Mouse (Mus musculus) layer of hippocampus, postnatal 10 days (tissue): Measurements from ENCODE around the gene Rabggtb. TPM values are rescaled to one million over a fixed set of nuclear protein-coding genes. Genes with fewer than 3 reads are reported as not detected.

Experiments
- DNase-seq, 2 experiments: peaks; one replicate each; pipeline ENCODE4 v3.0.0; 2021; ENCODE audit warnings: low spot score in 2 of 2
- long read RNA-seq: library from polyadenylated mRNA; stranded (forward); transcript quantifications from one replicate; pipeline ENCODE4 v2.0.0, GENCODE M21; 2023
- total RNA-seq, 2 experiments: library from RNA; stranded (reverse); gene quantifications; 2 replicates each; pipeline ENCODE4 v1.2.3; 2021

Rabggtb gene
- 10 to 100 TPM; 73.5 to 80.8 TPM for total RNA-seq
- long read RNA-seq, transcript Rabggtb-201 (9 exons, 1,381 nt): major isoform, 39 of 64 reads
- long read RNA-seq, partial matches to known transcripts: 1 of 64 reads
- long read RNA-seq, other reads (novel, unspliced or antisense): 17 of 64 reads

DNA sequence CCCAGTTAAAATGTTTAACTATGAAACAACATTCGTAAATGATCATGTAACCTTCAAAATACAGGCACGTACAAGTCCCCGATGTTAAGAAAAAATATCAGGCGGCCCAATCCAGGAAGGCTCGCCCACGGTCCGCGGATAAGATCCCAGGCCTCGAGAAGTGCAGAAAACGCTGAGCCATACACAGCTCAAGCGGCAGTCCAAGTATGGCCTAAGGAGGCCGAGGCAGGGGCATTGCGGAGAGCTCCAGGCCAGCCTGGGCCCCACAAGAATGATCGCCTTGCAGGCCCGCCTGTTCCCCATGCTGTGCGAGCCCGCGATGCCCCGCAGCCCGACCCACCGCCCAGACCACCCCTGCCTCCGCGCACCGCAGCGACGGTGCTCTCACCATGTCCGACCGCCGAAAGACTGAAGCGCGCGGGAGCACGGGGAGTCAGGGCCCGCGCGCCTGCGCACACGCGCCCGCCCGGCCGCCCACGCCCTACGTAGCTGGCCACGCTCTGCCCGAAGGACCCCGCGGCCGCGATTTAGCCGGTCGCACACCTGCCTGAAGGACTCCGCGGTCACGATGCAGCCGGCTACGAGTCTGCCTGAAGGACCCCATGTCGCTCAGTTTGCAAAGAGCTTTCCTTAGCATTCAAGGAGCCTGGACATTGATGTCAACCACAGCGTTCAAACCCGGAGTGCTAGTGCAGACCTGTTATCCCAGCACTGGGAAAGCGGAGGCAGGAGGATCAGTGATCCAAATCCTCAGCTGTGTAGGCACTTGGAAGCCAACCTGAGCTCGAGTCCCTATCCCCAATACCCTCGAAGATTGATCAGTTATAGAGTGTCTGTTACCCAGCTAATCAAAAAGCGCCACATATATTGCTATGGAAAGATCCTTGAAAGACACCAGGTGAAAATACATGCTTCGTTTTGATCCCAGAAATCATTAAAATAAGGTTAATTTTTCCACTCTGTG is at the start of gene Rabggtb:
Rabggtb (minus strand) TSS at position 464 of the 964 bp plus-strand sequence.
- DNase-seq: peak; percentile 92 to 96

DNA sequence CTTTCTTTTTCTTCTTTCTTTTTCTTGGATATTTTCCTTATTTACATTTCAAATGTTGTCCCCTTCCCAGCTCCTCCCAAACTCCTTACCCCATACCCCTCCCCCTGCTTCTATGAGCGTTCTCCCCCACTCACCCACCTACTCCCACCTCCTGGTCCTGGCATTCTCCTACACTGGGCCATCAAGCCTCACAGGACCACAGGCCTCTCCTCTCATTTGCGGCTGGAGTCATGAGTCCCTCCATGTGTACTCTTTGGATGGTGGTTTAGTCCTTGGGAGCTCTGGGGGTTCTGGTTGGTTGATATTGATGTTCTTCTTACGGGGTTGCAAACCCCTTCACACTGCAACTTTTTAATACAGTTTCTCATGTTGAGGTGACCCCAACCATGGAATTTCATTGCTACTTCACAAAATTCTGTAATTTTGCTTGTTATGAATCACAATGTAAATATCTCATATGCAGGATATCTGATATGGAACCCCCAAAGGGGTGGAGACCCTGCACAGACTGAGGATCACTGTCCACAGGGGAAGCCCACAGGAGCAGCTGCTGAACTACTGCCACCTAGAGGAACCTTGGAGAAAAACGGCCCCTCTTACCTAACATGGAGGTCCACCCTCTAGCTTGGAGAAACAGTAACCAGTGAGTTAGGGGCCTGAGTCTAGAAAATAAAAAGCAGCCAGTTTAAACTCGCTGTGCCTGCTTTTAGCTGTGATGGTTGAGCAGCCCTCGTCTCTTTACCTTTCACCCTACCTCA is 49.0 kb upstream of the Rabggtb start:
- no peak for DNase-seq

DNA sequence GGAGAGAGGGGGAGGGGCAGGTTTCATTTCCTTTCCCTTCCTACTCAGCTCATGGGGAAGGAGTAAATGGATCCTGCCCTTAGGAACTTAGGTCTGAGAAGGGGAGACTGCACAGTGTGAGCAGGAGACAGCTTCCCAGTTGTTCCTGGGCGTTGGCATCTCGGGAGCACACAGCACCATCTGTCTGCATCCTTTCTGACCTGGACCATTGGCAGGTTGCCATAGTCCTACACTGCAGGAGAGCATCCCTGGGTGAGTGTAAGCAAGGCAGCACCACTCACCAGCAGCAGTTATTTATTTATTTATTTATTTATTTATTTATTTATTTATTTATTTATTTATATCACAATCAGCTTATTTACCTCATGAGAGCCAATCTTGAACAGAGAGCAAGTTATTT is 48.1 kb upstream of the Rabggtb start:
- no peak for DNase-seq

DNA sequence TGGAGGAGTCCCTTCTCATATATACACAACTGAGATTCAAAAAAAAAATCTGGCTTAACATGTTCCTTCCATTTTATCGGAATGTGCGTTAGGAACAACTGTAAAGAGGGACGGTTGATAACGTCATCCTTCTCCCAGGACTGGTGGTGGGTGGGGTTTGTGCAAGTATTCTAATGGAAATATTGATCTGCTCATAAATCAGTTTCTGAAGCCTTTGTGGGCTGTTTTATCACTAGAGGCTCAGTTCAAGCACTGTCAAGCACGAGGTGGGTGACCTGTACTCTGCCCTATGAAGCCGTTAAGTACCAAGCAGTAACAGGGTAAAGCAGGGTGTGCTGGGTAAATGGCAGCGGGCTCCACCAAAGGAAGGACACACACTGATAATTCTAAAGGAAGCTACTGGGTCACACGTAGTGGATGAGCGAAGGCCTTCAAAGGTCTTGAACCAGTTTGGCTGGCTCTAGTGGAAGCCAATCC is 47.0 kb upstream of the Rabggtb start:
- DNase-seq: no peak

DNA sequence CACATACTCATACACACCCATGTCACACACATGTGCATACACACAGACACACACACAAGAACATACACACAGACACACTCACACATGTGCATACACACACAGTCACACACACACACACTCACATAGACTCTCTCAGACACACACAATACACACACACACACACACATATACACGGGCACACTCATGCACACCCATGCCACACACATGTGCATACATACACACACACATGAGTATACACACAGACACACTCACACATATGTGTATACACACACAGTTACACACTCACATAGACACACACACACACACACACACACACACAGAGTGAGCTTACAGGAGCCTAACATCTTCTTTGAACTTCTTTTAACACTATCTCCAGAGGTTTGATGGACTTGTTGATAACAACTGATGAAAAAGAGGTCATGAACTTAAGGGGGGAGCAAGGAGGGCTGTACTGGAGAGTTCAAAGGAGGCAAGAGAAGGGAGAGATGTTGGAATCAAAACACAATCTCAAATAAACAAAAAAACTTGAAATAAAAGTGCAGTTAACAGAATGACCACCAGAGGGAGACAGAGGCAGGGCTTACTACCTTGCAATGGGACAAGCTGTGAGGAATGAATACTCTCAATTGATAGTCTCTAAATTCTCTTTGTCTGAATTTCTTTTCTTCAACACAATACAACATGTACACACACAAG is 46.4 kb upstream of the Rabggtb start:
- DNase-seq: no peak

DNA sequence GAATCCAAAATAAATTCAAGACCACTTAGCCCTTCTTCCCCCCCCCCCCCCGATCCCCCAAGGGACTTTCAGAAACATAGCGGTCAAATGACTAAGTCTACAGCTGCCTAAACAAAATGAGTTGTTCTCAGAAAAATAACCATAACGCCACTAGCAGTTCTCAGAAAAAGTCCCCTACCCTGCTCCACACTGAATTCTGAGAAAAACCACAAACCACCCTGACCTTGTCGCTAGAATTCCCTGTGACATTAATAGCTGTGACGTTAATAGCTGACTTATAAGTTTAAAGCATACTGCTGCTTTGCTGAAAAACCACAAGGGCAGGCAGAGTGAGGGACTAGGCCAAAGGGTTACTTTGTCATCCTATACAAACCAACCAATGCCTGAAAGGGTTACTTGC is 45.1 kb upstream of the Rabggtb start:
- no peak for DNase-seq

DNA sequence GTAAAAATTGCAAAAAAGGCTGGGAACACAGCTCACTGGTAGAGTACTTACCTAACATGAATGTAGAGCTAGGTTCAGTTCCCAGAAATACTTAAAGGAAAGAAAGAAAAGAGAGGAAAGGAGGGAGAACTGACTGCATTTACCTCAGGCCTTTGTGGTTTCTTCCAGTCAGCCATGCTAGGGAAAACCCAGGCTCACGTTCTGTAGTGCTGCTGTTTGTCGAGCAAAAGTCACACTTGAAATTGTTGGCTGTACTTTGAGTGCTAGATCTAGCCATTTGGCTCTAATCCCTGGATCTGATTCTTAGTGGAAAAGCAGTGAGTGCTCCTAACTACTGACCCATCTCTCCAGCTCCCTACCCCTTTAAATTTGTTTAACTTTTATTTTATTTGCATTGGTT is 35.4 kb upstream of the Rabggtb start:
- DNase-seq: no peak

DNA sequence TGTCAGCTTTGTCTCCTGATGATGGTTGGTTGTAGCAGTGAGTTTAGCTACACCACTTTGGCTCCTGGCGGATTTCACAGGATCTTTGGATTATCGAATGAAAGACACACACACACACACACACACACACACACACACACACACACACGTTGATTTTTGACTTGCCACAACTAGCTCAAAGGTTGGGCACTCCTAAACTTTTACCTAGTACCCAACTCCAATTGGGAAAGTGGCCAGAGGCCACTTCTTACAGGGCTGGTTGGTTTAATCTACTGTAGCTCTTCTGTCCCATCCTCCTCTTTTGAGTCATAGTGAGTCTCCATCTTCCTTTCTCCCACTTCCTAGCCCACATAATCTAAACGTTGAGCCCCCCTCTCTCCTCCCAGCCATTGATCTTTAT is 34.5 kb upstream of the Rabggtb start:
- DNase-seq: no peak

DNA sequence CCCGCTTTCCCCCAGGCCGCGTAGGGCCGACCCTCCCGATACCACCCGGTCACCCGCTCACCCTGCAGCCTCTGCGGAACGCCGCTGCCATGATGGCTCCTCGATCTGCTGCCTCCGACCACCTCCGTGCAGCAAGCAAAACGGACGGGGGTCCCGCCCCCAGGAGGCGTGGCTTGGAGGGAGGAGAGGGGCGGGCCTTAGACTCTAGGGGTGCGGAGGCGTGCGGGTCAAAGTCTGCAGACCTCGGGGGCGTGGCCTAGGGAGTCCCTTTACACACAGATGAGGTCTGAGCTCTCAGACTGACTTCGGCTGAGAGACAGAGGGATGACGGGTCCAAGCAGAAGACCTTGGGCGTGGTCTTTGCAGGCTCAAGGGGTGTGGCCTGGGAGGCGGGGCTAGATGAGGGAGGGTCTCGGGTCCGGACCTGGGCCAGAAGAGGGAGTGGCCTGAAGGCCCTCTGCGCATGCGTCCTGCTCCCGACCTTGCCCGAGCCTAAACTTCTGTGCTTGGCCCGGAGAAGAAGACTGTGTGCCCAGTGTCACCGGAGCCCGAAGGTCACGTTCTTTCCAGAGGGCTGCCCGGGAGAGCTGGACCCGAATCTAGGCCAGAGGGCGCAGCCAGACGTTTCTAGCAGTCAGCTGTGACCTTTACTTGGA is 31.7 kb upstream of the Rabggtb start, which contains the start of gene Acadm:
Acadm (minus strand) TSS at position 298 of the 656 bp plus-strand sequence.
- DNase-seq: peak; percentile 93 to 96

DNA sequence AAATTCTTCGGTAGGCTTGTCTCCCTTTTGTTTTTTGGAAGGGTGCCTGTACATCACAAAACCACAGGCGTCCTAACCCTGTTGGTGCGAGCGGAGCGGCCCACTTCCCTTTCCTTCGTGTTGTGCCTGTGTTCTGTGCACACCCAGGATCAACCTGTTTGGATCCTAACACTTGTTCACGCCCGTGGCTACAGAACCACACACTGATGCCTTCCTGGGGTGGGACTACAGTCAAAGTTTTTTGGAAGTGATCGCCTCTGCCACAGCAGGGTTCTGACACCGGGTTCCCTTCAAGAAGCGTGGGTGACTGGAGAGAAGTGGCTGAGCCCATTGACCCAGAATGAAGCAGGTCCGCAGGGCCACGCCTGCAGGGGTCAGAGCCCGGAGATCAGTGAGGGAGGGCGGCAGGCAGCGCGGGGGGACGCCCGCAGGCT is 31.1 kb upstream of the Rabggtb start:
- DNase-seq: no peak

DNA sequence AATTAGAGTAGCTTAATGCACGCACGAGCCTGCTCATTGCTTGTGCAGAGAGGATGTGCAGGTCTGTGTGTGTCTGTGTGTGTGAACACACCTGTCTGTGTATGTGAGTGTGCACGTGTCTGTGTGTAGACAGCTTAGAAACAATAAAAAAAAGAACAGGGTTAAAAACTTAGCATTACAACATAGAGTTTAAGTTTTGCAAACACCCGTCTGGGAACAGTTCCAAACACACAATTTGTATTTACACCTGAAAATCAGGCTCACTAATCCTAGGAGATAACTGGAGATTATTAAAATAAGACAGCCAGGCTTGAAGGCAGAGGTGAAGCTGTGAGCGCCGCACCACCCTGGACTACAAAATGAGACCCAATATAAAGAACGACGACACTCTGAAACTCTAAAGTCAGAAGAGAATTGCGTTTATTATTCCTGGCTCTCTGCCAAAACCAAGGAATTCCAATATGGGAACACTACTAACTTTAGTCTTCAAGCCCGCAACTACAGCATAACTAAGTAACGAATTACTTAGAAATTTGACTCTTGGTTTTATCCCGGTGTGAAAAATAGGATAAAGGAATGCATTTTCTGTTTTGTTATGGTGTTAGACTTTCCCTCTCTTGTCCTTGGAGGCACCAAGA is 30.3 kb upstream of the Rabggtb start:
- no peak for DNase-seq

DNA sequence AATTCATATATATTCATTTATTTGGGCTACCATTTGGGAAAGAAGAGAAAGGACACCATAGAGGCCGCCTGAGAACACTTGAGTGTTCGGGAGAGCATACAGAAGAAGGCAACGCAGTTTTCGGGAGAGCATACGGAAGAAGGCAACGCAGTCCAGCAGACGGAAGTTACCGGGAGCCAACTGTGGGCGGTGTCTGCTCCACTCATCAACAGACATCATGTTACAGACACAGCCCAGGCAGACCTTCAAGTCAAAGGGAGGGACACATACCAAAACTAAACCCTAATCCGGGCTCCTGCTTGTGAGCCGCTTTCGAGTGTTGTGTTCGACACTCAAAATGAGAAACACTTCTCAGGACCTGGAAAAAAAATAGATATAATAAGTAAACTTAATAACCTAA is 28.8 kb upstream of the Rabggtb start:
- no peak for DNase-seq

DNA sequence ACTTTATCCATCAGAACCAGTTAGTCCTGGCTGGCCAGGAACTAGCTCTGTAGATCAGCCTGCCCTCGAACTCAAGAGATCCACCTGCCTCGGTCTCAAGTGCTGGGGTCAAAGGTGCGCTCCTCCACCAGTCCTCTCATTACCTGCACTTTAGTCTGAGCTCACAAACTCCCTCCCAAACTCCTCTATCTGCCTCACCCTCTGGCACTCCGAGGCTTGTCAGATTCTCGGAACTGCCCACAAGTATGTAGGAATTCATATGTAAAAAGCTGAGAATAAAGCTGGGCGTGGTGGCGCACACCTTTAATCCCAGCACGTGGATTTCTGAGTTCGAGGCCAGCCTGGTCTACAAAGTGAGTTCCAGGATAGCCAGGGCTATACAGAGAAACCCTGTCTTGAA is 27.7 kb upstream of the Rabggtb start:
- DNase-seq: no peak

DNA sequence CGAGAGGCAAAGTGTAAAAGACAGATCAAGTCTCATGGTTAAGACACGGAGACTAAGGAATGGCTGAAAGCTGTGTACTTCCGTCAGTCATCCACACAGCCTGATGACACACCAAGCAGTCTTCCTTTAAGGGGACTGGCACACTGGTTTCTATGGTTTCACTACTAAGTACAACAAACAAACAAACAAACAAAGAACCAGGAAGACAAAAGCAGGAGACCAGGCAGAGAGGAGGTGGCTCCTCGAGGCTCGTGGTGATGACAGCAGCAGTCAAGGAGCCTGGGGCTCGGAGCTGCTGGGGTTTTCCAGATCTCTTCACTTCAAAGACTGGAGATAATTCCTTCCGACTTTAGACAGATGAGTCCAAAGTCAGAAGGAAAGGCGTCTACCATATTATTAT is 27.2 kb upstream of the Rabggtb start:
- no peak for DNase-seq

DNA sequence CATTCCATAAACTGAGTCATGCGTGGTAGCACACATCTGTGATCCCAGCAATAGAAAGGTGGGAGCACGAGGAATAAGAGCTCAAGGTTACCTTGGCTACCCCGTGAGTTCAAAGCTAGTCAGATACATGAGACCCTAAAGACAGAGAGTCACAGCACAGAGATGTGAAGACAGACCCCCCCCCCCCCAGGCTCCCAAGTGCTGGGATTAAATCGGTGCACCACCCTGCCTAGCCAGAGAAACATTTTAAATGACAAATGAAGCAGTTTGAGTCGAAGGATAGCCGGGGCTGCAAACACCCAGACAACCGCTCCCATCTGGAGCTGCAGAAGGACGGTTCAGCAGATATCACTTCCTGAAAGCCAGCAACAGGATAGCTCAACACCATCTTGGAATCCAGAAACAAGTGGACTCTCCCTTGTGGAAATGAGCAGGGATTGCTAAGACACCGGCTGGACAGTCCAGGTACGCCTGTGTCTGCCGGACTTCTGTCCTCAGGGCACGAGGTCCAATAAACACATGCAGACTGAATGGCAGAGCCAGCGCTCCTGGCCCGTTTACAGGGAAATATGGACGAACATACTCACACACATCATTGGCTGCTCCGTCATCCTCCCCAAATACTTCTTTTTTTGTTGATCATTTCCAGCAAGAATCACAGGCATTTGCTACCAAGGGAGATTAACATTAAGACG is 24.5 kb upstream of the Rabggtb start:
- no peak for DNase-seq

DNA sequence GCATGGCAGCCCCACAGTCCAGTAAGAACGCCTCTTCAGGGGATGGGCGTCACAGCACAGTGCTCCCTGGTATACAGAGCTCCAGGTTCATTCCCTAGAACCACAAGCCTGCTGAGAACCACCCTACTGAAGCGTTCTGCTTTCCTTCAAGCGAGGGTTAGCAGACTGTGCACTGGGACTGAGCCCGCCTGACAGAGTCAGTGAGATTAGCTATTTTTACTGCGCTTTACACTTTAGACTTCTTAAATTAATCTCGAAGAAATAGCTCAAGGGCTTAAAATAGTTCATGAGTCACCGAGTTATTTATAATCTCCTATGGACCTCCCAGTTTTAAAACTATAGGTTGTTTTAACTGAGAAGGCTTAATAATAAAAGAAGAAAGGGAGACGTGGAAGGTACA is 23.1 kb upstream of the Rabggtb start:
- DNase-seq: no peak

DNA sequence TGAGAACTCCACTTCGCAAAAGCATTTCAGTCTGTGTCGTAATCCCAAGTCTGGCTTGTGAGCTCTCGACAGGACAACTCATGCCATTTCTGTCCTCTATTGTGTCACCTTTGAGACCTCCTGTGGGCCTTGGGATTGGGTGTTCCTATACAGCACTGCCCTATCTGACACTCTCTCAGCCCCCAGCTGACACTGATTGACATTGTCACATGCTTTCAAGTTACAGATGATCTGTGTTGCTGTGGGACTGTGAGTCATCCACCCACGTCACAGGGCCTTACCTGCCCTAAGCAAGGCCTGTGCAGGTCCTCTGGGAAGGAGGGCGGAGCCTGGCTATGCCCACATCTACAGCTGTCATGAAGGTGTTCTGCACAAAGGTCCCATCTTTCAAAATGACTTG is 19.7 kb upstream of the Rabggtb start:
- no peak for DNase-seq

DNA sequence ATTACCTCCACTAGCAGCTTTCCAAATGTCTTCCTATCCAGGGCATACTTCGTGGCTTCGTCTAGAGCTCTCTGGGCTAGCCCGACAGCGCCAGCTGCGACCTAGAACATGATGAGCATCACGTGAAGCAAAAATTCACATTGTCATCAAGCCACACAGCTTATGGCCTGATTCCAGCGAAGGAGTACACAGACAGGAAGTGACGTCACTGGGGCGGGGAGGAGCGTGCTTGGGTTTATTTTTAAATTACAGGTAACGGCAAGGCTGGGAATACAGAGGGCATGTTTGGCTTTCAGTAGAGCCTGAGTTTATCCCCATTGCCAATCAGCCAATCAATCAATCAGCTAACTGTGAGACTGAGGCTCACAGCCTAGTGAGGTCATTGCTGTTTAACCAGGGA is 16.7 kb upstream of the Rabggtb start:
- DNase-seq: no peak

DNA sequence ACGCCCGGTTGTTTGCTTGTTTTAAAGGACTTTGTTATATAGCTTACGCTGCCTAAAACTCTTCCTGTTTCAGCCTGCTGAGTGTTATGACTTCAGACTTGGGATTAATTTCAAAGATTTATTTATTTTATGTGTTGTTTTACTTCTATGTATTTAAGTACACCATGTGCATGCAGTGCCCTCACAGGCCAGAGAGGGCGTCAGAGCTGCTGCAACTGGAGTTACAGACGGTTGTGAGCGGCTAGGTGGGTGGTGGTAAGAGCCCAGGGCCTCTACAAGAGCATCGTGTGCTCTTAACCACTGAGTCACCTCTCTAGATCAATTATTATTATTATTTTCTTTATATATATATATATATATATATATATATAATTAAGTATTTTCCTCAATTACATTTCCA is 13.5 kb upstream of the Rabggtb start:
- DNase-seq: no peak
